Mouse (Mus musculus) left cerebral cortex, adult 11 months (tissue): ENCODE results near the gene Dysf.

Experiments used
- DNase-seq: peaks from one replicate; pipeline ENCODE4 v3.0.0; 2022; ENCODE audit warnings: low spot score

The Dysf gene

GRCm38 (mm10) chr6:84232063-84232760 lies 223.8 kb downstream of the Dysf start:
- no peak for DNase-seq

DNA sequence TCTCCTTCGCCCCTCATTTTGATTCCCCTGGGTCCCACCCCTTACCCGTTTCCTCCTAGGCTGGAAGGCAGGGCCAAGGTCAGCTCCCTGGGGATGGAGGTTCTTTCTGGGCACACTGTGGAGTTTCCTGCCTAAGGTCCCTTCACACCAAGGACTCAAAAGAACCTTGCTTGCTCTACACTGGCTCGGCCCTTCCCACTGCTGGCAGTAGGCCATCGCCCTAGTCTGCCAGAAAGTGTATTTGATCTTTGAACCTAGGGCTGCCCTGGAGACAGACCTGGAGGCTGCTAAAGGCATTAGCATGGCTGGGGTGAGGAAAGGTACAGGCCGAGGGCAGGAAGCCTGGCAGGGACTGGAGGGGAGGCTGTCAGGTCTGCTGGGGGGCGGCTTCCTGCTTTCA lies 225.4 kb downstream of the Dysf start:
- no peak for DNase-seq

DNA sequence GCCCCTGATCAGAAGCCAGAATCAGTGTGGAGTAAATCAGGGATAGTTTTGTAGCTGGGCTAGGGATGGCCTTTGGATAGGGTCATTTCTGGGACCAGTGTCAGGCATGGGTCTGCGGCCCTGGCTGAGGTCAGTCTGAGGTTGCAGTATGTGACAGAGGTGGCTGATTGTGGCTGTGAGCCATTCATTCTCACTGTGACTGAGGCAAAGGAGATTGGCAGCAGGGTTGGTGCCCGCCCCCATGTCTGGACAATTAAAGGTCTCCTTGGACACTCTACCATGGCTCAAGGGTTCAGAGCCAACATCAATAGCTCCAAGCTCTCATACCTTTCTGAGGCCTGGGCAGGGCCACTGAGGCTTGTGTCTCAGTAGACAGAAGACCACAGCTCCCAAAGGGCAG lies 227.0 kb downstream of the Dysf start:
- no peak for DNase-seq

DNA sequence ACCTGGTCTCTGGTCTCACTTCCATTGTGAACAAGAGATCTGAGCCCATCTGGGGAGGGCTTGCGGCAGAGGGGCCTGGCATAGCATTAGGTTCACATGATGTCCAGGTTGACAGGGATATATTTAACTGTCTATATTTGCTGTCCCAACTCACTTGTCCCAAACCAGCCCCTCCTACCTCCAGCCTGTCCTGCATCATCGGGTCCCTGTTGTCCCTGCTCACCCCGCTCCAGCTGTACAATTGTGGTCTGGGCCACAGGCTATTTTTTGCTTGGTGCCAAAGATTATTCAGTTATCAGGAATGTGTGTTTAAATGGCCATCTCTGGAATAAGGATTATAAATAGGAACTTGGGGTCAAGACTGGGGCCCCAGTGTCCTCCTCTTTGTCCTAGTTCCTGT lies 235.0 kb downstream of the Dysf start:
- no peak for DNase-seq

DNA sequence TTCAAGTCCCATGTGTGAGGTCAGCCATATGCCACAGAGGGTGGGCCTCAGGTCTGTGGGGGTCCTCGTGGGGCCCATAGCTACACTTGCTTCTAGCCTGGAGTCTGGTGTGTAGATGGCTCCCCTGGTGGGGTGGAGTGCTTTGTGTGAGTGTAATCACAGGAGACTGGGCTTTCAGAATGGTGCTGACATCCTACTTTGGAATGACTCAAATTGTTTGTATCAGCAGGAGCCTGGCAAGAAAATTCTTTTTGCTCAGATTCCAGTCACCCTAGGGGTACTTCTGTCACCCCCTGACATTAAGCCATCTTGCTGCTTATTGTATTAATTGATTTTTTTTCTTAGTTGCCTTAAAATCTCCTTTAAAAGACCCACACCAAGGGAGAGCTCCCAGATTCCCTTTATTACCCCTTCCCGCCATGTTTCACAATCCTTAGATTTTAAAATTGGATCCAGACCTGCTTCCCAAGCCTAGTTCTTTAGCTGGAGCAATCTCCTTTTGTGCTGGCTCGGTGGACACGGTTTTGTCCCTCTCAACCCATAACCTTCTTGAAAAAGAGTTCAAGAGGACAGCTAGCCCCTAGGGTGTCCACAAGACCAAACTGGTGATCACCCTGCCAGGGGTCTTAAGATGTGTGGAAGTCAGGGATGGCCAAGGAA lies 237.8 kb downstream of the Dysf start:
- DNase-seq: no peak

DNA sequence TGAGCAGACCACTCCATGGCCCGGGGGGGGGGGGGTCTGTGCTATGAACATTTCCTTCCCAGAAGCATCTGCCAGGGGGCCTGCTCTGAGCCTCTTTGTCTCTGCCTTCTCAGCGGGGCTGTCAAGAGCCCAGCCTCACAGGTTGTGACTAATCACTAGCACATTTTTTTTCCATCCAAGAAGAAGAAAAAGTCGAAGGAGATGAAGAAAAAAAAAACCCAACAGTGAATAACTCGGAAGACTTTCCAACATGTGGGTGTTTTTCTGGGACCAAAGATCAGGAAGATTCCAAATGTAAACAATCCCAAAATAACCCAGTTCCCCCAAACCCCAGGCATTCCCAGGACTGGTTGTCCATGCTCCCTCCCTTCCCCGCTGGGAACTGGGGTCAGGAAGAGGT lies 238.6 kb downstream of the Dysf start:
- no peak for DNase-seq
